In genomic region chr7:25799369-25799768, GRCm38 (mm10) we compare ENCODE assay signal across 23 mouse cellular contexts. TPM values are rescaled to one million over a fixed set of nuclear protein-coding genes. Genes with fewer than 3 reads are reported as not detected.
"Had no signal": no experiment of that assay in that cellular context is flagged by ENCODE, and none has a peak within 500 bp of the region (broad histone marks: within the 10 kb centered on the region; RNA-seq: fewer than 3 reads in every experiment).

No protein-coding gene starts in this region.

- H3K27ac ChIP-seq: heart, embryonic 10.5 days; hindbrain, embryonic 10.5 days; hindbrain, embryonic 12.5 days; hindbrain, embryonic 14.5 days; layer of hippocampus, adult 2 months; left cerebral cortex, adult 2 months; limb, embryonic 10.5 days; limb, embryonic 12.5 days; liver, embryonic 14.5 days had no signal

- H3K9me3 ChIP-seq: limb, embryonic 10.5 days had no signal

- H3K27me3 ChIP-seq: heart, embryonic 12.5 days; limb, embryonic 12.5 days had no signal

- ATAC-seq: forebrain, postnatal 0 days; hindbrain, embryonic 16.5 days; inflammation-experienced regulatory T-cells, adult 6 months had no signal

- DNase-seq: forebrain, postnatal 0 days; gastrocnemius, postnatal 14 days; heart, adult 18-20 months; heart, postnatal 10 days; heart, postnatal 4 days; kidney, adult 18-20 months; kidney, adult 8-10 months; kidney, postnatal 10 days; kidney, postnatal 25 days; kidney, postnatal 4 days had no signal

- H3K36me3 ChIP-seq: heart, embryonic 10.5 days; heart, embryonic 12.5 days; hindbrain, embryonic 10.5 days; hindbrain, embryonic 12.5 days; limb, embryonic 10.5 days; limb, embryonic 12.5 days had no signal

- H3K9ac ChIP-seq: forebrain, postnatal 0 days; heart, embryonic 12.5 days; hindbrain, embryonic 12.5 days; hindbrain, embryonic 14.5 days; limb, embryonic 12.5 days; liver, embryonic 14.5 days had no signal

- H3K4me3 ChIP-seq: heart, embryonic 10.5 days; heart, embryonic 12.5 days; hindbrain, embryonic 10.5 days; hindbrain, embryonic 12.5 days; layer of hippocampus, adult 2 months; left cerebral cortex, adult 2 months; limb, embryonic 10.5 days; limb, embryonic 12.5 days had no signal

- H3K4me2 ChIP-seq: heart, embryonic 12.5 days; hindbrain, embryonic 12.5 days; hindbrain, embryonic 14.5 days; limb, embryonic 12.5 days had no signal

RNA-seq across cellular contexts. Expression of gene Cyp2s1, which starts 17.3 kb away (rescaled TPM):
- total RNA-seq: granulocyte monocyte progenitor cell, adult 5-6 weeks had no signal
